Mouse (Mus musculus) adrenal gland, postnatal 10 days (tissue): ENCODE results near the gene Mtcl1. TPM values are rescaled to one million over a fixed set of nuclear protein-coding genes. Genes with fewer than 3 reads are reported as not detected.

ENCODE experiments used
- DNase-seq: peaks from one replicate; pipeline ENCODE4 v3.0.0; 2021; ENCODE audit warnings: mixed read lengths
- total RNA-seq, 2 experiments: library from RNA; stranded (reverse); gene quantifications; 2 replicates each; pipeline ENCODE4 v1.2.3; 2021

Gene Mtcl1
- total RNA-seq, 2 experiments from 2014 or later: 9.3 to 13.2 TPM

DNA sequence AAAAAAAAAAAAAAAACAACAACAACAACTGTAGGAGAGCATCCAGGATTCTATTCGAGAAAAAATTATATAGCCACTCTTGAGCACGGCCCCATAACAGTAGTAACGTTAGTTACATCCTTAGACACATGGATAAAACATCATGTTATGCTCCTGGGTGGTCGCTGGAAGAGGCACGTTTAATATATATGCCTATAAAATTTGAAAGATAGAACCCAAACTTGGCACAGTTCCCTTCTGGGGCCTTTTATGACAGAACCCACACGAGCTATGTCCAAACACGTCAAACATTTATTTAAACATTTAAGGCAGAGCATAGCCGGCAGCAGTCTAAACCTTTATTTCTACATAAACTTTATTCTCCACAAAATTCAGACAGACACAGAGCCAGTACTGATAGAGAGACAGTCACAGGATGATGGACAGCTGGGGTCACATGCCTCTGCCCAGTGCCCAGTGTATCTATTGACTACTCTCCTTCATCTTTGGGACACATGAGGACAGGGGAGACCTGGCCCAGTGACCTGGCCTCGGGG, 40.4 kb downstream of the Mtcl1 start:
- no peak for DNase-seq

DNA sequence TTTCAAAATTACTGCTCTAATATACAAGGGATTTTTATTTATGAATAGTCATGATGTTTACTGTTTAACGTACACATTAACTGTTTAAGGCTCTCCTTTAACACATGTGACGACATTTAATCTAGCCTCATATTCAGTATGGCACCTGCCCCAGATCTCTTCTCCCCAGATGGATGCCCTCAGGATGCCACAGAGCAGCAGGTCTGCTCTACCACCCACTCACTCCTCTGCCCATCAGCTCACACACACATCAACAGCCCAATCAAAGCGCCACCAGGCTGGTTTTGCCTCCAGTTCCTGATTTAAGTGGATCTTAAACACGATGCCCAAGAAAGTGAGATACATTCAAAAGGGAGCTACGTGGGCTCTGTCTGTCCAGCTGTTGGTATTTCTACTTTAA, 41.1 kb downstream of the Mtcl1 start:
- no peak for DNase-seq

DNA sequence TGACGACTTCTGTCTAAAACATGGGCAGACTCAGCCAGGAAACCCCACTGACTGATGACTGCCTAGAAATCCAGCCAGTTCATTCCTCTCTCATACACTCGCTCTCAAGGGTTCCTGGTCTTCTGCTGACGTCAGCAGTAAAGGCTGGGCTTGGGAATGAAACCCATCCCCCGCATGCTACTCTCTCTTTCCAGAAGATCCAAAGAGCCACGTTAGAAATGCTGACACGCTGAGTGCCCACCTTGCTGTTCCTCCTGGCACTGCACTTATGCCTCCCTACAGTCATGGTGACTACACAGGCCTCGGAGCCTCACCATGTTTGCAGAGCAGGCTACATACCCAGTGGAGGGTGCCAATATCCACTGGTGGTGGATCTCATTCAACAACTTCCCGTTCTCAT, 41.7 kb downstream of the Mtcl1 start:
- no peak for DNase-seq

DNA sequence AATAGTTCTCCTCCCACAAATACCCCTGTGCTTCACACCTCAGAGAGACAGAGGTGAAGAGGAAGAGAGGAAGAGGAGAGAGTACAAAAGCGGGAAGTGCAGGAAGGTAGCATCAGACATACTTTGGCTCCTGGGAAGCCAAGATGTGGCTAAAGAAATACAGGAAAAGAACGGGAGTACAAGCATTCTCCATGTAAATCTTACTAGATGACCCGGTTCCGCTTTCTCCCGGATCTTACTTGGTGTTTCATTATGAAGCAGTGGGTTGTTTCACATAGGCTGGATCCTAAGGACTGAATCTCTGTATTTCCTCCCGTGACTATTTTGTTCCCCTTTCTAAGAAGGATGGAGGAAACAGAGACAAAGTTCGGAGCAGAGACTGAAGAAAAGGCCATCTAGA, 43.9 kb downstream of the Mtcl1 start:
- DNase-seq: no peak

DNA sequence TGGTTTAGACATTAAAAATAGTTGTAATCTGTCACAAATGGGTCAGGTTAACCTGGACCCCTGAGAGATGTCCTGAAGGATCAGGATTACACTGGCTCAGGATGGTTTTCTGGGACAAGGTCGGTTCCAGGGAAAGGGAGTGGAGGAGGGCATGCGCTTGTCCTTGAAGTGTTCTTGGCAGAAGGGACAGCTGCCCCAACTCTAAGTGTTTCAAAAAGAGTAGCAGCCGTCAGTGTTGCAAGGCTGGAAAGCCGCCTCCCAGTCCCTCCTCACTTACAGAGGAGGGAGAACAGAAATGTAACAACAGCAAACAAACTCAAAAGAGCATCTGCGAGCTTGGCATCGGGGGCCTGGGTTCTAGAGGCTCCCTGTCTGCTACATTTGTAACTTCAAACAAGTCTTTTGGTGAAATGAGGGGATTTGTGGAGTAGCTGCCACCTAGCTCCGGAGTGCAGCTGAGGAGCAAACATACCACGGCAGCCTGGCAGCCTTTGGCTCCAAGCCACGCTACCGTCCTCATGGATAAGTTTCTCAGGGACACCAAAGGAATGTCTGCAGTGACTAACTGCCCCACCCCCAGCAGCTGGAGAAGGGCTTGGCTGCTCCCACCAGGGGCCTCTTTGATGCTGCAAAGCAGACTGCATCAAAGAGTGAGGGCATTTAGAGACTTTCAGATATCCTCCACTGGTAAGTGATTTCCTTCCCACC, 44.5 kb downstream of the Mtcl1 start:
- DNase-seq: peak; percentile 88

DNA sequence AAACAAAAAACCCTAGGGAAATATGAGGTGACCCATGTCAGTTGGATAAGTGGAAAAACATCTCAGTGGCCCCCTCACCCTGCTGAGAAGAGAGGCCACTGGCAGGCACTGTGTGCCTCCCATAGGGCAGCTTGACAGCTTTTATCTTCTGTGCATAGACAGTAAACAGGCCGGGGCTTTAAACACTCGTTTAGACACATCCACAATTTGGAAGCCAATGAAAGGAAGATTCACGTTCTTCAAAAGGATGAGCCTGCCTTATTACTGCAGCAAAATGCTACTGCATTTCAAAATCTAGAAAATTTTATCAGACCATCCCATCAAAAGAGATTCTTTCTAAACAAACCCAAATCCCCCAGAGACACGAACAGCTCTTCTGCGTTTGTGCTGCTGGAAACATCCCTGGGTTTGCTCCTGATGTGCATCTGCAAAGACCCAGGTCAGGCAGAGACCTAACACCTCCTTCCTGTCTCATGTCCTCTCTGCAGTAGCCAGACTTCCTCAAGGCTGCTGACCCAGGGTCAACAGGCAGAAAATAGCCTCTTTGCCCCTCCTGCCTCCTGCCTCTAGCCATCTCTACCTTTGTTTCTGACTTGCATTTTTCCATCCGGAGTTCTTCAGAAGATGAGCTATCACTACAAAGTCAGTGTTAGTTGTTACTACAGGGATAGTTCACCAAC, 46.6 kb downstream of the Mtcl1 start:
- peak; percentile 7 for DNase-seq

DNA sequence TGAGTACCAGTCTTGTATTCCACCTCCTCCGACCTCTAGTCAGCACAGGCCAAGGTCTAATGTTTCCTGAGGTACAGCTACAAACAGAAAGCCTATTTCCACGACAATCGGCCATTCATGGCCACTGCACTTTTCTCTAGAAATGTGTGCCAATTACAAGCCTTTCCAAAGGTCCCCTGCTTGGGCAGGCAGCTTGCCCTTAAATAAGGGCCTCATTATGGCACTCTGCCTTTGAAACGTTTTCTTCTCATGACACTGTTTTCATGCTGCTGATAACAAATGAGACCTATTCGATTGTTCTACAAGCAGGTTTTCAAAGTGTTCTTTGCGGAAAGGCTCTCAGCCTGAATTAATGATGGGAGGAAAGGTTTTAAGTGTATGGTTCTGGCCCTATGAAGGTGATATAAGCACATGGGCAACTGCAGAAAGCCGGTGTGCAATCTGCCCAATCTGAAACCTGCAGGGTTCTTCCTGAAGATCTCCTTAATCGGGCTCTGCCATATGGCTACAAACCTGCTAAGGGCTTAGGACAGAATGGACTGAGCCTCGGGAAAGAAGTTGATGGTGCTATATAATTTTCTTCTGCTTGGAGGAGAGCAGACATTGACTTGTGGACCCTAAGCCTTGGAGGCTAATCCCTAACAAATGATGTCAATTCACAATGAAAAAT, 47.8 kb downstream of the Mtcl1 start:
- no peak for DNase-seq

DNA sequence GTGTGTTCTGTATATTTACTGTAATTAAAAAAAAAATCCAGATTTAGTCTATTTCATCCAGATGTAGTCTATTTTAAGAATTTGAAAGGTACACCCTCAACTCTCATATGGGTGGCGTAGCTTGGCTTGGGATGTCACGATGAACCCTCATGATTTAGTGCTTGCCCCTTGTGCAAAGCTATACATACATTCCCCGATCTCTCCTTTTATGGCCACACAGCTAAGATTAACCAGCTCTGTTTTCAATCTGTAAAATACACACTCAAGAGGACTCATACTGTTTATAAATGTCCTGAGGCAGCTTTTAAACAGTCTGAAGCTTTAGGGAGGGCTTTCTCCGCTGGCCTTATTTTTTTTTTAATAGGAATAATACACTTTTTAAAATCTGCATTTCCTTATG, 49.8 kb downstream of the Mtcl1 start:
- DNase-seq: no peak

DNA sequence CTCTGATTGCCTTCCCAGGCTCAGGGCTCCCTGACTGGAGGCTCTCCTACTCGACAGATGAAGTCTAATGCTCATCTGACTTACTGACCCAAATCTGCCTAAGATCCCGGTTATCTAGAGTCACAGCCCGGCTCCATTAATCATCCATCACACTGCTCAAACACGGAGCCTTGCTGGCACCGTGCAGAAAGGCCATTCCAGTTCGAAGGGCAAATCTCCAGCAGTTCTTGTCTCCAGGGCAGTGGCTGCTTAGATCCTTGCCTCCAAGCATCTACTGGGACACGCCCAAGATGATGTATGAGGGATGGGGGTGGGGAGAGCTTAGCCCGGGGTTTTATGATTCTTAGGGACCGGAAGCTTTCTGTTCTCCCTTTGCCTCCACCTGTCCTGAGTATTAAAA, 55.0 kb downstream of the Mtcl1 start:
- peak; percentile 48 for DNase-seq

DNA sequence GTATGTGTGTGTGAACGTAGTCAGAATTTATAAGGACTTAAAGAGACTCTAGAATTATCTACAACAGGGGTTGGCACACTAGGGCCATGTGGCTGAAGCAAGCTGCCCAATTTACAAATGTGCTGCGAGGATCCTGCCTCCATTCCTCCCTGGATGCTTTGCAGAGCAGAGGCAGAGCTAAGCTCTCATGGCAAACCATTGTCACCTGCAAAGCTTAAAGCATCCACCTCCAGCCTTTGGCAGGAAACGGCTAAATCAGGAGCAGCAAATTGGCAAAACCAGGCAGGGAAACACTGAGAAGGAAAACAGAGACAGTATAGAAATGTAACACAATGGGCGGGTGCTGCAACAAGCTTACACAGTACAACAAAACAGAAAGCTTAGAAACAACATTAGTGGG, 61.2 kb downstream of the Mtcl1 start:
- no peak for DNase-seq

DNA sequence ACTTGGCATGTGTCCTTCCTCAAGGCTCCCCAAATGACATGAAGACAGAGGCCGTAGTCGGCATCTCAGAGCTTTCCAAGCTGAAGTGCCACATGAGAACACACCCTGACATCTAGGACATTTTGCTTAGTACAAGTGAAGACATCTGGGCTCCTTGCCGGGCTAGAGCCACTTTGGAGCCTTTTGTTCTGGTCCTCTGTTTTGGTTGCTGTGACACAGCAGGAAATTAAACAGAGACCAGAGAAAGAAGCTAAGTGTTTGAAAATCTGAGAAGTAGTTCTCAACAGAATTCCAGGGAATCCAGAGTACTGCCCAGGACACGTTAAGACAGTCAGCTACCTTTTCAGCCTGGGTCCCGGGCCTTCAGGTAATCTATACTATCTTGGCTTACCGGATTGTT, 68.2 kb downstream of the Mtcl1 start:
- DNase-seq: no peak

DNA sequence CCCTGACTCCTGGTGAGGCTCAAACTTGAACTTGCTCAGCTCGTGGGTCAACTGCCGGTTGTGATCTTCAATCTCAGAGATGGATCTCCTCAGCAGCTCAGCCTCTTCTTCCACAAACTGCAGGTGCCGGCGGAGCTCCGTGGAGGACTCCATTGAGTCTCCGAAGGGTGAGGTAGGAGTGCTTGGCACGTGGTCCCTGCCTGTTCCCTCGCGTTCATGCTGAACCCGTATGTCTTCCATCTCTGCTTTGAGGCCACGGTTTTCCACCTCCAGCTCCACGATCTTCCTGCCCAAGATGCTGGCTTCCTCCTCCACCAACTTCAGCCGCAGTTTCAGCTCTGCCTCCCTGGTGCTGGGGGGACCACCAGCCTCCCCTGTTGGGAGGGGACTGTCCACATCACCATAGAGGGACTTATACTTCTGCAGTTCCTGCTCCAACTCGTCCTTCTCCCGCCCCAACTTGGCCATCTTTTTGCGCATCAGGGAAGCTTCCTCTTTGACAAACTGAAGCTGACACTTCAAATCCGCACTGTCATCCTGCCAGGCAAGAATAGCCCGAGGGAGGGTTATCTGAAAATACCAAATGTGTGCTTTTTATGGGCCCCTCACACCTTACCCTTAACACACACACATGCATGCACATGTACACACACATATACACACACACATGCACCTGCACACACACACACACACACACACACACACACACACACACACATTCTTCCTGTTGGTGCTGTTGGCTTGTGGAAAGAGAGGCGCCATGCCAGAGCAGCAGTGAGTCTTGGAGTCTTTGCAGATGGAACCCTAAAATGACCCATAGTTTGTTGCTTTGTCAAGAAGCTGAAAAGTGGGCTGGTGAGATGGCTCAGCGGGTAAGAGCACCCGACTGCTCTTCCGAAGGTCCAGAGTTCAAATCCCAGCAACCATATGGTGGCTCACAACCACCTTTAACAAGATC, 69.4 kb downstream of the Mtcl1 start:
- DNase-seq: no peak

DNA sequence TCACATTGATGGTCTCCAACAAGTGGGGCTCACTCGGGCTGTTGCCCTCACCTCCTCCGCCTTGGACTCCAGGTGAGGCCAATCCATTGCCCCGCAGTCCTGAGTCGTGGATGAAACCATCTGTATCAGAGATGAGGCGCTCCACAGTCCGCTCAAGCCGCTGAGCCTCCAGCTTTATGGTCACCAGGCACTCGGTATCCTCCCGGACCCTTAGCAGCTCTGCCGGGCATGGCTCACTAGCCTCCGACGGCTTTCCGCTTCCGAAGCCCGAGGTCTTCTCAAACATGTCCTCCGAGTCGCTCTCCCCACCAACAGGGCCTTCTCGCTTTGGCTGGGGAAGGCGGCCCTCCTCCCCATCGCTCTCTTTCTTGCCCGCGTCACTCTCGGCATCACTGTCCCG, 70.2 kb downstream of the Mtcl1 start:
- no peak for DNase-seq

DNA sequence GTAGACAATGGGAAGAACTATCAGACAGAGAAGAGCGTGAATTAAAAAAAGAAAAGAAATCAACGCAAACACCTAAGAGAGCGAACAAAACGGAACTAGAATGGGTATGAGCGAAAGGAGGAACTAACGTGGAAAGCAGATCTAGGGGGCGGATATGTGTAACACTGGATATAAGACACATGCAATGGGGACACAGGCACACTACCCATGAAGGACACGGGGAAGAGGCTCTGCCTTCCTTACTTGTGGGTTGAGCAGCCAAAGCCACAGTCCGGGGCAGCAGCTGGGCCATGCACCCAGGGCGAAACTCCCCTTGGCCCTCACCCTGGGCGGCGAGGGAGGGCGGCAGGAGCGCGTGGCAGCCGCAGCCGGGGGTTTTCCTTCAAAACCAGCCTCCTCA, 71.4 kb downstream of the Mtcl1 start:
- no peak for DNase-seq

DNA sequence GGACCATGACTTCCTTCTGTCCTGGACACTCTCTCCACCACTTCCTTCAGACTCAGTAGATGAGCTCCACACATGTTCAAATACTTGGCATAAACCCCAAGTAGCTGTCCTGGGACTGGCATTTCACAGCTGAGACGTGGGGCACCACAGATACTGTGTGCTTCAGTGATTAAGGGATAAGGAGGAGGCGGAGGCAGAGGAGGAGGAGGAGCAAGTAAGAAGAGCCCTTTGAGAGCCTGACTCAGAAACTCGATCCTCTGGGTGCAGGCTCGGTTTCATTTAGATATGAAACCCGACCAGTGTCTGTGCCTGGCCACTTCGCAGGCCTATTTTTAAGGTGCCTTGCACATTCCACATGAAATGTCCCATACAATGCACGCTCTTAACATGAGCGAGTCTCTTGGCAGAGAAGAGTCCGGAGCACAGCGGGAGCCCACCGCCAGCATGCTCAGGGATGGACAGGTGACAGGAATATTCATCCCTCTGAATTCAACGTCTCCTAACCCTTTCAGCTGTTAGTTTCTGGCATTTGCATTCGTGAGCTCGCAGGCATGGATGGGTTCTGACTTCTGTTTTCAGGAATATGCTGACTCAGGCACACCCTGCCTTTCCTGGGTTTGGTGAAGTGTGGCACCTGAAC, 74.8 kb downstream of the Mtcl1 start:
- DNase-seq: no peak

DNA sequence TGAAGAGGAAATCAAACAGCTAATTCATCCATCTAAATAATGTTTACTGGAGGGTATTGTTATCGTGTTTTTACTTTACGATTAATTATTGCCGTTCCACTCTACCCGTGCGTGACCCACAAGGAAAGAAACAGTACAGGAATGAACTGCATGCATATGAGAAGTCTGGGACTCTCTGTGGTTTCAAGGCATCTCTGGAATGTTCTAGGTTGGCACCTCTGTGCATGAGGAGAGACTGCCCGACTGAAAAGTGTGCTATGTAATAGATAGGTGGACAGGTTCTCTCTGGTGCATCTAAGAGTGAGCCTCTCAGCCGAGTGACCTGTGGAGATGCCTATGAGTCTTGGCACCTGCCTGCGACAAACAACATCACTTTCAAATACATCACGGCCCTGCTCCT, 78.7 kb downstream of the Mtcl1 start:
- no peak for DNase-seq

DNA sequence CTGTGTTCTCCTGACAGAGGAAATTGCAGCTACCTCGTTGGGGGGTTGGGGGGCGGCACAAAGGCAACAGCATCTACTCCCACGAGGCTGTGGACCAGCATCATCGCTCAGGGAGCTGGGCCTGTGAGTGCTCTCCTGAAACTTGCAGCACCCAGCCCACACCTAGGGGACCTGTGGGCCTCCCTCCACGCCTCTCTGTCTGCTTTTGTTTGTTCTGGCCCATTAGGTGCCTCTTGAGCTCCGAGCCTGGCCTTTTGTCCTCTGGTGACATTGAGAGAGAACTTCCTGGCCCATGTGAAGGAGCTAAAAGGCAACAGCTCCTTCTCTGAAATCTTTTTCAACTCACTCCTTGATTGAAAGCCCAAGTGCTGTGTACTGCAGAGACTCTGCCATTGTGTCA, 79.8 kb downstream of the Mtcl1 start:
- no peak for DNase-seq

DNA sequence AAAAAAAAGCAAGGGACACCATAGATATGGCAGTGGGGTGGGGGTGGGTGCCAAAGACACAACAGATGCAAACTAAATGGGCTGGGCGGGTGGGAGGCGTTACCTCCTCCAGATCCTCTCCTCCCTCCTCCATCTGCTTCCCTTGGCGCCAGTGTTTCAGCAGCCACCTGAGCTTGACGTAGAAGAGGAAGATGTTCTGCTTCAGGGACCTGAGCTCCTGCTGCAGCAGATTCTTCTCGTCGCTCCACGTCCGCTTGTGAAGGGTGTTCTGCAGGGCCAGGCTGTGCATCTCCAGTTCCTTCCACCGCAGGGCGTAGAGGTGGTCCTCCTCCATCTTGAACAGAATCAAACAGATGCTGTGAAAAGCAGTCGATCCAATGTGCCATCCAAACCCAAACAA, 81.4 kb downstream of the Mtcl1 start:
- no peak for DNase-seq

DNA sequence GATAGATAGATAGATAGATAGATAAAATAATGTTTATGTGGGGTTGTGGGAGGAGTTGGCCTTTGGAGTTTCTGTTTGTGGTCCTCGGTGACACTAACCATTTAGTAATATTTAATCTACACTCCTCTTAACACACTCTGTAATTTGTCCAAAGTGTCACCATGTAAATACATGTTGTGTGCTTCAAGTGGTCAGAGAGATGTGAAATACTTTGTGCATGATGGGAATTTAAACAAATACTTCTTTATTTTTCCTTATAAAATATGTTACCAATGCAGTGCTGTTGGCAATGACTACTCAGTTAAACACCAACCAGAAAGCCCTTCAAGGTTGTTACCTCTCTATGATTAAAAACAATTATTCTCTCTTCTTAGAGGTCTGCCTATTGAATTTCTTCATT, 83.9 kb downstream of the Mtcl1 start:
- no peak for DNase-seq

DNA sequence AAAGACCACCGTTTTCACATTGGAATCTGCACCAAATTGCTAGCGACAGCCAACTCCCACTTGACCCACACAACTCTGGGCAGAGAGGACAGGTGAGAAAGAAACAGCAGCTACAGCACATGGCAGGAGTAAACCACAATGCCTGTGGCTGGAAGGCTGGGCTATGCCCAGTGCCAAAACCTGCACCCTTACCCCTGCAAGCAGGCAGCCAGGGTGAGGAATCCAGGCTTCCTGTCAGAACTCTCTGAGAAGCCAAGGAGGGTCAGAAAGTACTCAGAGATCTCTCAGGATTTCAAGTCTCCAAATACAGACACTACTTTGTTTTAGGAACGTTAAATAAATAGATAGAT, 84.3 kb downstream of the Mtcl1 start:
- DNase-seq: no peak

DNA sequence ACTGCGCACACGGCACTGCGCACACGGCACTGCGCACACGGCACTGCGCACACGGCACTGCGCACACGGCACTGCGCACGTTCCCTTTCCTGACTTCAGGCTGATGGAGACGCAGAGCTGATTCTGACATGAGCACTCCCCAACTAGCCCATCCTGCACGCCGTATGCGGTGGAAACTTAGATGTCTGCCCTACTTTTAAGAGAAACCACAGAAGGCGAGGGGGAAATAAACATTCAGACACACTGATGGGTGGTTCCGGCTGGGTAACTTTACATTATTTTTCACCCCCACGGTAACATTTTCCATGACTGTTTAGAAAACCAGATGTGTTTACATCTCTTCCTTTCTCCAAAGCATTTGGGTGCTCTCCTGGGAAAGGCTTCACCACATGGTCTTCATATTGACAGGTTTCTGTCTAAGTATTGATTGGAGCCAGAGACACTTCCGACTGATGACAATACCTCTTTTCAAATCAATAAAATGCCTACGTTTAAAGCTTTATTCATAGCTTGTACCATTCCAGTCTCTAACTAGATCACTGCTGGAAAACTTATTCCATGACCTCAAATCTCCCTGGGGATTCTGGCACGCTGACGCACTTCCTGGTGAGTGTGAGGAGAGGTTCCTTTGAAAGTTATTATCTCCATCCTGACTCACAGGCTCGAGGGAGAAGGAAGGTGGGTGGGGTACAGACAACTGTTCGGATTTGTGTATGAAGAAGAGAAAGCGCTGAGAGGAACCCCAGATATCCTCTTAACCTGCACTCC, 84.8 kb downstream of the Mtcl1 start:
- DNase-seq: no peak
